Mouse (Mus musculus) megakaryocyte, embryonic 14.5 days (primary cell): ENCODE data around the gene Nhej1.

Experiments used
- FLI1 ChIP-seq: IDR thresholded peaks from 2 replicates; pipeline ENCODE4 v1.6.1; 2012; ENCODE audit warnings: low read length, inconsistent platforms, mixed read lengths
- GATA1 ChIP-seq: IDR thresholded peaks from 3 replicates; pipeline ENCODE4 v1.6.1; 2012; ENCODE audit warnings: mixed read lengths, low read length, inconsistent platforms, borderline replicate concordance

DNA sequence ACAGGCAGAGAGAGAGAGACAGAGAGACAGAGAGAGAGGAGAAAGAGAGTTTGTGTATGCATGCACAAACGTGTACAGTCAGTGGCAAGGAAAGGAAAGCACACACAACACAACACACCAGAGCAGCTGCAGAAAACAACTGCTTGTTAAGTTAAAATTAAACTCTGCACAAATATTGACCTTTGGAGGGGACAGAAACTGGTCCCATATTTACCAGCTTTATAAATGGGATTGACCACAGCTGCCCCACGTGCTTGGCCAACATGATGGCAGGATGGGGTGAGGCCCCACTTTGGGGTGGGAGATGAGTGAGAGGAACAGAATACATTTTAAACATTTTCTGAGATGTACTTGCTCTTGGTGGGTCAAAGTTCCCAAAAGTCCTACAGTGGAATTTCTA, 114.8 kb downstream of the Nhej1 start:
- TF ChIP-seq GATA1, result no peak
- TF ChIP-seq FLI1, result no peak
